Mouse (Mus musculus) MEL (cell line): ENCODE data around the gene Pitpnb.

Experiments
- CHD1 ChIP-seq: IDR thresholded peaks from 2 replicates; pipeline ENCODE4 v1.6.1; 2012; ENCODE audit warnings: low read depth, mild to moderate bottlenecking, inconsistent platforms, low read length, improper control_type of control experiment
- CTCF ChIP-seq, 3 experiments: IDR thresholded peaks in 2 of 3; conservative IDR thresholded peaks in 1 of 3; 2 replicates each; pipeline ENCODE4 v1.5.1; 2011 to 2012; ENCODE audit warnings: low read length in 3 of 3, low read depth in 2 of 3, mild to moderate bottlenecking in 2 of 3, improper control_type of control experiment in 1 of 3, inconsistent platforms in 1 of 3, mixed read lengths in 1 of 3, moderate library complexity in 1 of 3; ENCODE audit not compliant: control insufficient read depth in 1 of 3, insufficient read depth in 1 of 3, poor library complexity in 1 of 3, severe bottlenecking in 1 of 3
- ELF1 ChIP-seq: IDR thresholded peaks from 2 replicates; pipeline ENCODE4 v1.6.1; 2014; ENCODE audit warnings: low read depth, mild to moderate bottlenecking, inconsistent platforms, low read length, improper control_type of control experiment, moderate library complexity
- EP300 ChIP-seq, 2 experiments: IDR thresholded peaks; 2 replicates each; pipeline ENCODE4 v1.6.1; 2011; ENCODE audit warnings: improper control_type of control experiment in 2 of 2, low read length in 2 of 2, low read depth in 1 of 2, mild to moderate bottlenecking in 1 of 2
- GATA1 ChIP-seq: IDR thresholded peaks from 2 replicates; pipeline ENCODE4 v1.6.1; 2011; ENCODE audit warnings: low read depth, low read length, improper control_type of control experiment
- HCFC1 ChIP-seq: IDR thresholded peaks from 2 replicates; pipeline ENCODE4 v1.6.1; 2012; ENCODE audit warnings: low read depth, mild to moderate bottlenecking, inconsistent platforms, low read length, improper control_type of control experiment, moderate library complexity
- POLR2AphosphoS5 ChIP-seq: IDR thresholded peaks from 2 replicates; pipeline ENCODE4 v1.6.1; 2012; ENCODE audit warnings: low read depth, borderline replicate concordance, mild to moderate bottlenecking, inconsistent platforms, low read length, moderate library complexity, mixed read lengths
- RCOR1 ChIP-seq: IDR thresholded peaks from 2 replicates; pipeline ENCODE4 v1.6.1; 2012; ENCODE audit warnings: low read depth, mild to moderate bottlenecking, inconsistent platforms, low read length, improper control_type of control experiment
- ZC3H11A ChIP-seq: IDR thresholded peaks from 2 replicates; pipeline ENCODE4 v1.6.1; 2012; ENCODE audit warnings: low read depth, mild to moderate bottlenecking, inconsistent platforms, low read length, improper control_type of control experiment
- ZNF384 ChIP-seq: IDR thresholded peaks from 2 replicates; pipeline ENCODE4 v1.6.1; 2012; ENCODE audit warnings: low read depth, mild to moderate bottlenecking, inconsistent platforms, low read length, improper control_type of control experiment

DNA sequence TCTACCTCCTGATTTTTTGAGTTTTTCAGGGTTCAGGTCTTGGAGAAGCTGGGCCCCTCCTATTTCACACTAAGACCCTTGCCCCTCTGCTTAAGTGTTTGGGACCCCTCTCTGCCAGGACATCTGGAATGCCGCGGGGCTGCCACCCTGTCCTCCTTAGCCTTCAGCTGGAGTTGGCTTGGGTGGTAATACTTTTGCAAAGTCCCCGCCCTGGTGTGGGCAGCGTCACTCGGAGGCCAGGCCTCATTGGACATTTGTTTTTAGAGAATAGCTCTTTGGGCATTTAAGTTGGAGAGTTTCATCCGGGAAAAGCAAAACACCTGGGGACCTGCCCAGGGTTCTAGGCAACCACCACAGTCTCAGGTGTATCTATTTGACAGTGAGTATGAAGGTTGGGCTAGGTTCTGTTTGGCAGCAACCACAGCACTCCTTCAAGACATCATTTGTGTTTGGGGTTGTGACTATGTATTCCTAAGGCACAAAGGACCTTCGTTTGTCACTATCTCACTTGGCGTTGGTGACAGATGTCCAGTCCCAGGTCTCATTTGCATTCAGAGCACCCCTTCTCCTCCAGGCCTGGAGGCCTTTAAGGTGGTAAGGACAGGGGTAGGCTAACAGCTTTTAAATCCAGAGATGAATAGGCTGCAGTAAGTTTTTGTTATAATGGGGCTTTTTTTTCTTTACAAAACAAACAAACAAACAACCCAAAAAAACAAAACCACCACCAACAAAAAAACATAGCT, 91.7 kb downstream of the Pitpnb start:
- TF ChIP-seq ELF1 (no peak), EP300 (IDR thresholded peaks at IDR 0.05; ENCODE audit: low read depth in 1 of 2, low read length in 2 of 2) (no peak), CHD1 (no peak), CTCF (IDR thresholded peaks at IDR 0.05 in 2 of 3, conservative IDR thresholded peaks at IDR 0.05 in 1 of 3; ENCODE audit: control insufficient read depth in 1 of 3, insufficient read depth in 1 of 3, low read depth in 2 of 3, low read length in 3 of 3, poor library complexity in 1 of 3, severe bottlenecking in 1 of 3) (no peak), ZNF384 (no peak), HCFC1 (no peak), RCOR1 (no peak), ZC3H11A (no peak), POLR2AphosphoS5 (no peak), GATA1 (no peak)
